Mouse (Mus musculus) megakaryocyte, embryonic 14.5 days (primary cell): ENCODE data around the gene Enpp1.

Experiments used
- FLI1 ChIP-seq: IDR thresholded peaks from 2 replicates; pipeline ENCODE4 v1.6.1; 2012; ENCODE audit warnings: low read length, inconsistent platforms, mixed read lengths
- GATA1 ChIP-seq: IDR thresholded peaks from 3 replicates; pipeline ENCODE4 v1.6.1; 2012; ENCODE audit warnings: mixed read lengths, low read length, inconsistent platforms, borderline replicate concordance

DNA sequence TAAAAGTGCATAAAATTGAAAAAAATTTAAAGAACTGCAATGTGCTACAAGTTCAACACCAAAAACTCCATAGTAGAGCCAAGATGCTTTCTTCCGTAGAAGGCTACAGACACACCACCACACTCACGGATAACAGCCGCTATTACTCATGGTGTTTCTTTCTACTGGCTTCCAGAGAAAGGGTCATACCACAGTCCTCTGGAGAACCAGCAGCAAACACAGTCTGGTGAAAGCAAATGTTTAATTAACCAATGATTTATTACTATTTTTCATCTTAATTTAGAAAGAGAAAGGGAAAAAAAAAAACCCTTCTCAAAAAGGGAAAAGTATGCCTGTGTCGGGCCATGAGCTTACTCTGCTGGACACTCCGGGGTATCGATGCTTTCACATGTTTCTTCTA, 37.7 kb downstream of the Enpp1 start:
- no peak for TF ChIP-seq GATA1
- no peak for TF ChIP-seq FLI1
